Mouse (Mus musculus) ZHBTc4 (cell line): ENCODE results near the gene Dnajb13.

Experiments
- DNase-seq: peaks from one replicate; pipeline ENCODE4 v3.0.0-alpha.2; 2011; ENCODE audit warnings: low read depth, low spot score

The Dnajb13 gene

DNA sequence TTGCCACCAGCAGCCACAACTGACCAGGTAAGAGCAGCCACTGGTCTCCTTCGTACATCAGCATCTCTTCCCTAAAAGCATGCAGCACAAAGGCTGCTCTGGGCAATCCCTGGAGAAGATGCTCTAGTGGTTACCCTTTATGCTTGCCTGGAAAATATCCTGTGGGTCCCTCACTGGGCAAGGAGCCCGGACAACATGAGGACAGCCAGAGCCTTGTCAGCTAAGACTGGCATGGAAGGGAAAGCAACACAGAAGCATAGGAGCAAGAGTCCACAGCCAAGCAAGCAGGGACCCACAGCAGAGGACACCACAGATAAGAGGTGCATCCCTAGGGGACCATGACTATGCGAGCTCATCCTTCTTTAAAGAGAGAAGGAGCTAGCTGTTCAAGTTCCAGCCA lies 54.9 kb downstream of the Dnajb13 start:
- DNase-seq, result no peak

DNA sequence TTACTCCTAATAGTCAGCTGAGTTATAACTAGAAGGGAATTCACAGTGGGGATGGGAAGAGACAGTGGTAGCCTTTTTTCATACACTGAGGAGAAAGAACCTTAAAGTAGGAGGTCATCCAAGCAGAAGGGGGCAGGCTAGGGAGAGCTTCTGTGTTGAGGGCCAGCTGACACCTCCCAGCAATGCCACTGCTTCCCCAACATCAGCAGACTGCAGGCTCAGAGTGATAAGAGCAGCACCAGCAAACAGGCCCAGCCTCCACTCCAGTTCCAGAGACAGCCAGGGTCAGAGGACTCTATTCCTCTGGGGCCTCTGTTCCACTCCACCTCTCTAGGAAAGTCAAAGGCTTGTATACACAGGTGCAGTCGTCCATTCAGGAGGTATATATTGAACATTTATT lies 56.6 kb downstream of the Dnajb13 start:
- DNase-seq, result no peak
